Mouse (Mus musculus) mouse trophoblast stem cell (cell line): ENCODE measurements around the gene Bbs12.

Experiments used
- in situ Hi-C, 2 experiments: fragments of 300-500 bp; cut with MseI, MboI; formaldehyde crosslinking; loops; 2 replicates in 1 of 2; 3 replicates in 1 of 2; pipeline ENCODE4 v1.15.1; 2025

Bbs12 gene

GRCm38 (mm10) chr3:37312370-37312941, at the start of gene Bbs12, which contains the start of gene Cetn4:
Bbs12 (plus strand) TSS chr3:37312554.
Cetn4 (minus strand) TSS chr3:37312708.
- in situ Hi-C loops: no loop called here

- in situ Hi-C loops: no loop called here
Observed at GRCm38 (mm10) chr3:37268338-37268737, 44.0 kb upstream of the Bbs12 start.

- in situ Hi-C loops: no loop called here
Observed at GRCm38 (mm10) chr3:37269926-37270325, 42.4 kb upstream of the Bbs12 start.

- in situ Hi-C loops: no loop called here
Observed at GRCm38 (mm10) chr3:37271209-37271608, 41.1 kb upstream of the Bbs12 start.

GRCm38 (mm10) chr3:37273092-37273491, 39.3 kb upstream of the Bbs12 start:
- in situ Hi-C loops: no loop called here

GRCm38 (mm10) chr3:37274661-37275060, 37.7 kb upstream of the Bbs12 start:
- in situ Hi-C loops: no loop called here

- in situ Hi-C loops: no loop called here
Observed at GRCm38 (mm10) chr3:37280221-37280620, 32.1 kb upstream of the Bbs12 start.

- in situ Hi-C loops: no loop called here
Observed at GRCm38 (mm10) chr3:37280871-37281270, 31.5 kb upstream of the Bbs12 start.

GRCm38 (mm10) chr3:37282299-37282922, 29.9 kb upstream of the Bbs12 start:
- in situ Hi-C loops: no loop called here

GRCm38 (mm10) chr3:37283234-37283633, 29.1 kb upstream of the Bbs12 start:
- in situ Hi-C loops: no loop called here

GRCm38 (mm10) chr3:37289237-37289636, 23.1 kb upstream of the Bbs12 start:
- in situ Hi-C loops: no loop called here

GRCm38 (mm10) chr3:37290881-37291541, 21.3 kb upstream of the Bbs12 start:
- in situ Hi-C loops: no loop called here

GRCm38 (mm10) chr3:37291929-37292328, 20.4 kb upstream of the Bbs12 start:
- in situ Hi-C loops: no loop called here

GRCm38 (mm10) chr3:37292654-37293053, 19.7 kb upstream of the Bbs12 start:
- in situ Hi-C loops: no loop called here

GRCm38 (mm10) chr3:37299470-37299869, 12.9 kb upstream of the Bbs12 start:
- in situ Hi-C loops: no loop called here

GRCm38 (mm10) chr3:37302685-37303084, 9.7 kb upstream of the Bbs12 start:
- in situ Hi-C loops: no loop called here

- in situ Hi-C loops: no loop called here
Observed at GRCm38 (mm10) chr3:37303392-37304139, 8.8 kb upstream of the Bbs12 start.

- in situ Hi-C loops: no loop called here
Observed at GRCm38 (mm10) chr3:37311897-37312369, 421 bp upstream of the Bbs12 start.

- in situ Hi-C loops: no loop called here
Observed at GRCm38 (mm10) chr3:37313371-37313770, 1.0 kb downstream of the Bbs12 start.

GRCm38 (mm10) chr3:37316233-37316632, 3.9 kb downstream of the Bbs12 start:
- in situ Hi-C loops: no loop called here

GRCm38 (mm10) chr3:37324310-37324709, 12.0 kb downstream of the Bbs12 start:
- in situ Hi-C loops: no loop called here
